Mouse (Mus musculus) kidney, postnatal 0 days (tissue): Measurements from ENCODE around the gene Gon7. TPM values are rescaled to one million over a fixed set of nuclear protein-coding genes. Genes with fewer than 3 reads are reported as not detected.

ENCODE experiments used
- ATAC-seq: fragments of 200-750 bp; cut with Nextera tagmentation; replicated peaks from 2 replicates; pipeline ENCODE4 v1.8.0; 2017; ENCODE audit warnings: low read depth, moderate number of reproducible peaks, moderate TSS enrichment, moderate library complexity; ENCODE audit not compliant: low FRiP score
- DNase-seq: peaks from one replicate; pipeline ENCODE4 v3.0.0-alpha.2; 2016; ENCODE audit warnings: low spot score
- H3K27ac ChIP-seq: fragments of 300-500 bp; sonication (generic); 2 replicates; pipeline ENCODE4 v1.5.1; 2014; ENCODE audit warnings: mild to moderate bottlenecking
- H3K27me3 ChIP-seq: fragments of 300-500 bp; sonication (generic); 2 replicates; pipeline ENCODE4 v1.6.1; 2014; ENCODE audit warnings: low read length, mixed read lengths; ENCODE audit not compliant: insufficient read depth
- H3K36me3 ChIP-seq: fragments of 300-500 bp; sonication (generic); 2 replicates; pipeline ENCODE4 v1.6.1; 2014; ENCODE audit warnings: low read length, mixed read lengths; ENCODE audit not compliant: insufficient read depth
- H3K4me1 ChIP-seq: fragments of 300-500 bp; sonication (generic); replicated peaks from 2 replicates; pipeline ENCODE4 v1.6.1; 2014; ENCODE audit warnings: antibody characterized with exemption, low read length, mixed read lengths; ENCODE audit not compliant: insufficient read depth
- H3K4me2 ChIP-seq: fragments of 300-500 bp; sonication (generic); 2 replicates; pipeline ENCODE4 v1.6.1; 2014; ENCODE audit warnings: mild to moderate bottlenecking, low read length, moderate library complexity, mixed read lengths
- H3K4me3 ChIP-seq: fragments of 300-500 bp; sonication (generic); replicated peaks from 2 replicates; pipeline ENCODE4 v1.5.1; 2014; ENCODE audit warnings: low read depth, low read length
- H3K9ac ChIP-seq: fragments of 300-500 bp; sonication (generic); 2 replicates; pipeline ENCODE4 v1.6.1; 2014; ENCODE audit warnings: low read depth, low read length
- H3K9me3 ChIP-seq: fragments of 300-500 bp; sonication (generic); replicated peaks from 2 replicates; pipeline ENCODE4 v1.6.1; 2016; ENCODE audit warnings: low read length, inconsistent platforms, mixed read lengths
- CTCF ChIP-seq: IDR thresholded peaks from 2 replicates; pipeline ENCODE4 v1.5.1; 2016; ENCODE audit warnings: antibody characterized with exemption, low read depth, mild to moderate bottlenecking, moderate library complexity
- WGBS: fragments of 180-500 bp; shearing (Covaris S2); extraction: QIAGEN DNeasy Blood & Tissue Kit; methylation state at CpG from one replicate; pipeline ENCODE4 v1.1.7; 2014; 5-methylcytosine and 5-hydroxymethylcytosine counted together
- polyA plus RNA-seq: library from polyadenylated mRNA; unstranded; fragments of >200 nt; fragmentation: Nextera tagmentation; extraction: Ambion mirVana; gene quantifications from 2 replicates; pipeline ENCODE4 v1.2.1, GENCODE M21; 2015

The Gon7 gene
- polyA plus RNA-seq, 1 experiment from 2014 or later = 22.2 TPM

DNA sequence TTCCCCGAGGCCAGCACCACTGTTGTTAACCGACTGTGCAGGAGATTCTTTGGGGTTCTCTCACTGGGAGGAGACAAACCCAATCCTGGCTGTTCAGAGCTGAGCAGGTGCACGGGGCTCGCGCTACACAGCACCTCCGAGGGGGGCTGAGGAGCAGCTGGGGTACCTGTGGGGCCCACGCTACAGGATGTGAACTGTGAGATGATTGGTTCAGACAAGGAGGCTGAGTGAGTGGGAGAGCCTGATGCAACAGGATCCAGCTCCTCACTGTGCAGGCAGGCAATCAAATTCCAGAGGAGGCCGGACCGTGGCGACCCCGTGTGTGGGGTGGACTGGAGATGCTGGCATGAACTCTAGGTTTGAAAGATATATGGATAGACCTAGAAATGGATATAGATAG is 35.2 kb downstream of the Gon7 start:
- no peak overlapping the region for H3K4me2 ChIP-seq
- H3K4me1 ChIP-seq = no peaks in the 10 kb centered on the region
- peak; percentile 83 for ATAC-seq
- no peak overlapping the region for H3K9ac ChIP-seq
- no peaks in the 10 kb centered on the region for H3K9me3 ChIP-seq
- H3K36me3 ChIP-seq = no peaks in the 10 kb centered on the region
- no peak overlapping the region for H3K4me3 ChIP-seq
- DNase-seq = peak; percentile 77
- no peak overlapping the region for H3K27ac ChIP-seq
- TF ChIP-seq CTCF = no peak
- WGBS = 30% methylated on average over 11 of the region's 11 CpGs
- H3K27me3 ChIP-seq = no peaks in the 10 kb centered on the region

DNA sequence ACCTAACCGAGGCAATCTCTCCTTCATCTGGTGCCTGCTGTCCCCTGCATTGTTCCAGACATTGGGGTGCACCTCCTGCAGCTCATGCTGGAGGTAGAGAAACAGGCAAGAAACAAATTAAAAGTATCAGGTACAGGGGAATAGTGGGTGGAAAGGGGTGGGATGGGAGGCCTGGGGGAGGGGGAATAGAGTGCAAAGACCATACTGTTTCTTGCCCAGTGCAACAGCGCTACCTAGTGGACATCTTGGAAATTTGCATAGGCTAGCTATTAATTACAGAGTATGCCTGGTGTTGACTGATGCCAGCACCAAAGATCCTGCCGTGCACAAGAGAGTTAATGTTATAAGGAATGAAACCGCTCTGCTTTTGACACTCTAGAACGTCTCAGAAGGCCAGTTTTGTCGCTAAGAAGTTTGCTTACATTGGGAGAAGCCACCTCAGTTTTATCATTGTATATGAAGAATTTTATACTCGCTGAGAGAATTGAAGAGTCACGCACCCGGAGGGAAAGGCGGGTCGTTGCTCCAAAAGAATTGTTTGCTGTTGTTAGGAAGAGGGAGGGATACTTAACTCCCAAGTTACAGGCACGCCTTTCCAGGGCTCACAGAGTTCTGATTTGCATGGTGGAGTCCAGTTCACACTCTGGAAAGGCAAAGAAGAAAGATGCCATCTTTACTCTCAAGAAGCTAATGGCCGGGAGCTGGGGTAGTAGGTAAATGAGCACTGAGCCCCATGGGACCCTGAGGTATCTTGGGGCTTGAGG is 37.9 kb downstream of the Gon7 start:
- TF ChIP-seq CTCF = peak; percentile 93
- Histone ChIP-seq H3K9ac (no peak overlapping the region), H3K9me3 (no peaks in the 10 kb centered on the region), H3K27ac (no peak overlapping the region), H3K36me3 (no peaks in the 10 kb centered on the region), H3K4me2 (0 out of 2 replicates have a peak overlapping the region, but pooled peaks have one; percentile 23), H3K4me1 (no peaks in the 10 kb centered on the region), H3K27me3 (no peaks in the 10 kb centered on the region), H3K4me3 (no peak overlapping the region)
- WGBS = 23% methylated on average over 13 of the region's 13 CpGs
- peak; percentile 84 for DNase-seq
- peak; percentile 34; the same call in 1 of the 2 replicates for ATAC-seq

DNA sequence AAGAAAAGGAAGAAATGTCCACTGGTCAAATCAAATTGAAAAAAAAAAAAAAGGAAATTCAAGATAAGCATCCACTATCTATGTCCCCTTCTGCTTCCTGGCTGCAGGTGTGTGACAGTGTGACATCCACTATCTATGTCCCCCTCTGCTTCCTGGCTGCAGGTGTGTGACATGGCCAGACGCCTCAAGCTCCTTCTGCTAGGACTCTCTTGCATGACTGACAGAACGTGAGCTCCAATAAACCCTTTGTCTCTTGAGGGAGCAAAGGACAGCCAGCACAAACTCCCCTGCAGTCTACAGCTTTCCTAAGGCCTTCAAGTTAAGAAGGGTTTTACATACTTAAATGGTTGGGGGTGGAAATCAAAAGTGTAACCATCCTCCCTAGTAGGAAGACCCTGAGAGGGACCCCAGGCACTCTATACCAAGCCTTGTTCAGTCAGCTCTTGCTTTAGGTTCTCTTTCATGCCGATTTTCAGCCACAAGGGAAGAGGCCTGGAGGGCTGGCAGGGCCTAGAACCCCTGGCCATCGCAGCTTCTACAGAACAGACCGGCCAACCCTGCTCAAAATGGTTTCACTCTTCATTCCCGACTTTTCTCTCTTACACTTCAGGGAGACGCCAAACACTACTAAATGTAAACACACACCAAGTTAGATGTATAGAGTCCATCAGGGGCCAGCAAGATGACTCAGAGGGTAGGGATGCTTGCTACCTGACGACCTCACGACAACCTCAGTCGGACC is 42.8 kb downstream of the Gon7 start:
- WGBS = 81% methylated on average over 10 of the region's 10 CpGs
- no peaks in the 10 kb centered on the region for H3K36me3 ChIP-seq
- no peaks in the 10 kb centered on the region for H3K4me1 ChIP-seq
- no peaks in the 10 kb centered on the region for H3K27me3 ChIP-seq
- H3K4me2 ChIP-seq = no peak overlapping the region
- DNase-seq (no peak), ATAC-seq (no peak)
- no peak for TF ChIP-seq CTCF
- no peak overlapping the region for H3K4me3 ChIP-seq
- H3K9me3 ChIP-seq = no peaks in the 10 kb centered on the region
- H3K27ac ChIP-seq = no peak overlapping the region
- H3K9ac ChIP-seq = no peak overlapping the region

DNA sequence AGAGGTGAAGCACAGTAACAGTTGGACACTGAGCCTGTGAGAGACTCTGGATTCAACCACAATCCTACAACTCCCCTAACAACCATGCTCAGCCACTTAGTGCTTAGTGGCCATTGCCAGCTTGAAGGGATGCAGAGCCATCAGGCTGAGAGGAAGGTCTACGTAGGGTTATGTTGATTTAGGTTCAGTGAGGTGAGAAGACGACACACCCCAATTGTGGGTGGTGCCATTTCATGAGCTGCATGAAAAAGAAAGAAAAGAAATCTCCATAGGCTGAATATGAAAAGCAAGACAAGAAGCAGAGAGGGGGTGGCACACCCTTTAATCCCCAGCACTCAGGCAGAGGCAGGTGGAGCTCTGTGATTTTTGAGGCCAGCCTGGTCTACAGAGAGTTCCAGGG is 43.5 kb downstream of the Gon7 start:
- no peaks in the 10 kb centered on the region for H3K27me3 ChIP-seq
- no peaks in the 10 kb centered on the region for H3K4me1 ChIP-seq
- no peaks in the 10 kb centered on the region for H3K9me3 ChIP-seq
- ATAC-seq (no peak), DNase-seq (no peak)
- no peak overlapping the region for H3K4me2 ChIP-seq
- TF ChIP-seq CTCF = no peak
- no peaks in the 10 kb centered on the region for H3K36me3 ChIP-seq
- no peak overlapping the region for H3K9ac ChIP-seq
- no peak overlapping the region for H3K27ac ChIP-seq
- 49% methylated on average over 2 of the region's 2 CpGs for WGBS
- H3K4me3 ChIP-seq = no peak overlapping the region

DNA sequence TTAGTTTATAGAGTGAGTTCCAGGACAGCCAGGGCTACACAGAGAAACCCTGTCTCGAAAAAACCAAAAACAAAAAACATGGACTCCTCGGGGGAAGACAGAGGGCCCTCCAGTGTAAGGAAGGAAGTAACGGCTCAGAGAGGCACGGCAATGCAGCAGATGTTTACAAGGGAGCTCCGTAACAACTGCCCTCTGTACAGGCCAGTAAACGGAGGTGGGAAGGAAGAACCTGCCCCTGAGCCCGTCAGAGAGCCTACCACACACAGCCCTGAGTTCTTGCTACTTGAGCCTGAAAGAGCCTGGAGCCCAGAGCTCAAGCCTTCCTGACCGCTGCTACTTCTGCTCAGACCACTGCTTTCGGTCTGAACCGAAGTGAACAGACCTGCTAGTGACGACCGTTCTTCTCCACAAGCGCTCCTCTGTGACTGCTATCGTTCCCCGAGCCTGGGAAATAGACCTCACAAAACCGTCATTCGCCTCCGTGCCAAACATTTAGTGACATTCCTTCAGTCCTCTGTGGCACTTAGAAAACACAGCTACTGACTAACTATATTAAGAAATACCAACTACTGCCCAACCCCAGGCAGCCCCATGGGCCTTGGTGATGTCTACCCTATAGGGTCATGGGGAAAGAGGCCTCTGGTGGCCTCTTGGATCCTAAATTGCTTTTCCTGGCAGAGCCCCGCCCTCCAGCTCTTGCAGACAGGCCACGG is 44.3 kb downstream of the Gon7 start:
- Histone ChIP-seq H3K27me3 (no peaks in the 10 kb centered on the region), H3K9me3 (no peaks in the 10 kb centered on the region), H3K9ac (no peak overlapping the region), H3K27ac (peak overlapping the region; percentile 19; the same call in 1 of the 2 replicates), H3K4me1 (no peaks in the 10 kb centered on the region), H3K36me3 (no peaks in the 10 kb centered on the region), H3K4me2 (no peak overlapping the region), H3K4me3 (no peak overlapping the region)
- 51% methylated on average over 20 of the region's 20 CpGs for WGBS
- TF ChIP-seq CTCF = no peak
- ATAC-seq (no peak), DNase-seq (no peak)

DNA sequence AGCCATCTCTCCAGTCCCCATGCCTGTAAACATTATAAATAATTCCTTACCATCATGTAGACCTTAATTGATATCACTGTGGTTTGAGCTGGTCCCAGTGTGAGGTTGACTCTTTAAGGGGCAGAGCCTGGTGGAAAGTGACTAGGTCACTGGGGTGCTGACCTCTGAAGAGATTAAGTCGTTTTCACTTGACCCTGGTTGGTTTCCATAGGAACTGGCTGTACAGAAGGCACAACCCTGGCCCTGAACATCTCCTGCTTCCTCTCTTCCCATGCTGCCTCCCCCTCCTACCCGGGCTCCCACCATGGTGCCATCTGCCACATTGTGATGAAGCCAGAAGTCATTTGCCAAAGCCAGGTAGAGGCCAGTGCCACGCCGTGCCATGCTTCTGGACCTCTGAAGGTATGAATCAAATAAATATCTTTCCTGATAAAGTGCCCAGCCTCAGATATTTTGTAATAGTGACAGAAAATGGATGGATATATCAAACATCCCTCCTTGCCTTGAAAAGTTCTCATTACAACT is 46.7 kb downstream of the Gon7 start:
- H3K27me3 ChIP-seq = no peaks in the 10 kb centered on the region
- WGBS = 63% methylated on average over 4 of the region's 4 CpGs
- no peak overlapping the region for H3K4me2 ChIP-seq
- no peaks in the 10 kb centered on the region for H3K4me1 ChIP-seq
- no peak for DNase-seq
- no peak overlapping the region for H3K4me3 ChIP-seq
- no peaks in the 10 kb centered on the region for H3K9me3 ChIP-seq
- TF ChIP-seq CTCF = no peak
- no peaks in the 10 kb centered on the region for H3K36me3 ChIP-seq
- no peak for ATAC-seq
- H3K27ac ChIP-seq = no peak overlapping the region
- no peak overlapping the region for H3K9ac ChIP-seq
